Mouse (Mus musculus): ENCODE results near the gene Dbf4.

Dbf4 gene

DNA sequence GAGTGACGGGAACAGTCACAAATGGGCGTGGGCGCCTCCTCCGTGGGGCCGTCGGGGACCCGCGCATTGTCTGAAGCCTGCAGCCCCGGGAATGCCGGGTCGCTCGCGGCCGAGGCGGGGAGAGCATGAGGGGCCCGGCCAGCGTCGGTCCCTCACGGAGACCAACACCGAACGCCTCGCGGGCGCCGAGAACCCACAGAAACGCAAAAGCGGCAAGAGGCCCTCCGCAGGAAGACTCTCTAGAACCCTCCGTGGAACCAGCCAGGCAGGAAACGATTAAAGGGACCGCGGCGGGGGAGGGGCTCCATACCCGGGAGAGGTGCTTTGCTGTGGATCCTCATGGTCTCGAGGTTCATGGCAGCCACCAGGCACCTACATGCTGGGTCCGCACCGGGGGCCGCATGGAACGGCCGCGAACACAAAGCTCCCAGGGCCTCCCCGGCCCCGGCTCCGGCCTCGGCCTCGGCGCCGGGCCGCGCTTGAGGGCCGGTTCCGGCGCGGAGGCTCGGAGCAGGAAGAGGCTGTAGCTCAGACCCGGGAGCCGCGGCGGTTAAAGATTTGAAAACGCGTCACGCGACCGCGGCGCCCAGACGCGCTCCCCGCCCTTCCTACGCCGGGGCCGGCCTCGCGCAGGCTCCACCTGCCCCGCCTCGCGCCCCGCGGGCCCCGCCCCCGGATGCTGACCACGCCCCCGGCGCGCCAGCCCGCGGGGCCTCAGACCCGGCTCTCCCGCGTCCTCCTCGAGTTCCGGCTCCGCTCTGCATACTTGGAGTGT, at the start of gene Dbf4, which contains the start of gene Slc25a40:
Gene Dbf4, minus strand, starts transcription at position 560 of the 775 bp plus-strand sequence.
Gene Slc25a40, plus strand, starts transcription at position 694 of the 775 bp plus-strand sequence.
- DNase-seq = peak; percentile 94

DNA sequence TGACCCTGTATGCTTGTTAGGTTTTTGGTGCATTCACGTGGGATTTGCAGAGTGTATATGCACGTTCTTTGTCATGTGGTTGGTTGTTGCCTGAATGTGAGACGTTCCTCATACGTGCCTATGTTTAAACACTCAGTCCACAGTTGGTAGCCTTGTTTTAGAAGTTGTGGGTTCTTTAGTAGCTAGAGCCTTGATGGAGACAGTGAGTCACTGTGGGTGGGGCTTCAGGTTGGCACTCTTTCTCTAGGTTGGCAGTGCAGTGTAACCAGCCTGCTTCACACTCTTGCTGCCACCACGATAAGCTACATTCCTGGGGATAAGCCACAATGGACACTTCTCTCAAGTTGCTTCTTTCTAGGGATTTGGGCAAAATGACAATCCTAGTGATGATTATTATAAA, 34.0 kb upstream of the Dbf4 start:
- no peak for DNase-seq

DNA sequence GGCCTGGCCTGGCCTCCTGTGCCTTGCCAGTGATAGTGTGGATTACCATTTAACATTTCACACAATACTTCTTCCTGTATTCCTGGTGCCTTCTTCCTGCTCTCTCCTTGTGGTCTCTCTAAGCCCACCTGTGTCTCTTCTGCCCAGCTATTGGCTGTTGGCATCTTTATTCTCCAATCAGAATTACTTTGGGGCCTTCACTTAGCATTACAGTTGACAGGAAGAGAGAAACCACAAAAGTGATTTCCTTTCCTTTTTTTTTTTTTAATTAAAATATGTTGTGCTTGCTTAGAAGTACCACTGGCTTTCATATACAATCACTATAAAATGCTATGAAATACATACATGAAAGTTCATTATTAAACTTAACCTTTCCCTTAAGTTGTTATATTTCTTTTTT, 33.0 kb upstream of the Dbf4 start:
- DNase-seq = no peak

DNA sequence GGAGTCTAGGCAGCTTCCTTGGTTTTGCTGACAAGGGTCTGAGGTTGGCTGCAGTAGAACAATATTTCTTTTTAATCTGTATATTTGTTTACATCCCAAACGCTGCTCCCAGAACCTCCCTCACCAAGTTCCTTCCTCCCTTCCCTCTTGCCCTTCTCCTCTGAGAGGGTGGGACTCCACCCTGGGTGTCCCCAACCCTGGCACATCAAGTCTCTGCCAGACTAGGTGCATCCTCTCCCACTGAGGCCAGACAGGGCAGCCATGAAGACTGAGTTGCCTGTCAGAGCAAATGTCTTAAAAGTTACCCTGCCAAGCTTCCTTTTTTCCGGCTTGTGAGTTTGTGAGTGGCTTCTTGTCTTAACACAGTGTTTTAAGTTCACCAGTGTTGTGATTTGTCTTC, 16.6 kb upstream of the Dbf4 start:
- DNase-seq = no peak

DNA sequence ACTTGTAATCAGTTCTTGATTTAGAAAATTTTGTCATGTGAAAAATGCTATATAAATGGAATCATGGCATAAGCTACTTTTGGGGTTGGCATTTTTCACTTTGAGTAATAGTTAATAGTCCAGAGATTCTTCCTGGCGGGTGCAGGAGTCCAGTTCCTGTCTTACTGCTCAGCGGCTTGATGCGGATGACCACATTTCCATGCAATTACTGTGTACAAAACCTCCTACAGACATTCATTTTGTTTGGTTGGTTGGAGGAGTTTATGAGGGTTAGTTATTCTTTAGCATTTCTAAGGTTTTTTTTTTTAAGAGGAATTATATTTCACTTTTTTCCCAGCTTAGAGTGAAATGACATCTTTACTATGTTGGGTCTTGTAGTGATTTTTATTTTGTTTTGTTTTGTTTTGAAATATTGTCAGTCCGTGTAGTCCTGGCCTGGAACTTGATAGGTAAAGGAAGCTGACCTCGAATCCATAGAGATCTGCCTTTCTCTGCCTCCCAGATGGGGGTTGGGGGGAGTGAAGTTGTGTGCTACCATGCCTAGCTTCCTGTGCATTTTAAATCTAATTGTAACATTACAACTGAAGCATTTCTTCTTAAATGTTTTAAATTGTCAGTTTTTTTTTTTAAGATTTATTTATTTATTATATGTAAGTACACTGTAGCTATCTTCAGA, 15.1 kb upstream of the Dbf4 start:
- no peak for DNase-seq

DNA sequence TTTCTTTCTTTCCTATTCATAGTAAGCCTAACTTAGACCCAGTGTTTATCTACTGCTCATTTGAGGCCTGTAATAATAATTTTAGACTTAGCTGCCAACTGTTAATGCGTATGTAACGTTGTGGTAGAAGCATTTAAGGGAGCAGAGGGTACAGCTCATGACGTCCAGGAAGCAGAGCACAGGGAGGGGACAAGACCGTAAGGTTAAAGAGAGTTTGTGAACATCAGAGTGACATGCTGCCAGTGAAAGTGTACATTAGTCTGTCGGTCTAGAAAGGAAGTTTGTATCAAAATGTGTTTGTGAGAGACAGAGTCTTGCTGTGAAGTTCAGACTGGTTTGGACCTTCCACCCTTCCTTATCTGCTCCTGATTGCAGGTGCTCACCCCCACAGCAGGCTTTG, 3.4 kb upstream of the Dbf4 start:
- DNase-seq = no peak

DNA sequence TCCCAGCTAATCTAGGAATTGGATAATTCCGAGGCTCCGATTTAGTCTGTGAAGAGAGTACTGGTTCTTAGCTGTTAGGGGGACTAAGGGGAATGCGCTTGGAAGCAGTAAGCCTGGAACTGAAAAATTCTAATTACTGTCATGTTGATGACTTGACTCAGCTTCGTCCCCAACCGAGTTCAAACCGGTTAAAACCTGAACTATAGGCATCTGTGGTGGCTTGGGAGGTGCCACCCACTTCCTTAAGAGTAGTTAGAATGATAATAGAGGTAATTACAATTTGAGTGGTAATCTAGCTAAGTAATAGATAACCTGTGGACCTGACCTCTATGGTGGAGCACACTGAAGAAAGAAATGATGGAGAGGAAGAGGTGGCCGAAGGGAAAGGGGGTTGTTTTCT, 1.6 kb upstream of the Dbf4 start:
- peak; percentile 15 for DNase-seq

DNA sequence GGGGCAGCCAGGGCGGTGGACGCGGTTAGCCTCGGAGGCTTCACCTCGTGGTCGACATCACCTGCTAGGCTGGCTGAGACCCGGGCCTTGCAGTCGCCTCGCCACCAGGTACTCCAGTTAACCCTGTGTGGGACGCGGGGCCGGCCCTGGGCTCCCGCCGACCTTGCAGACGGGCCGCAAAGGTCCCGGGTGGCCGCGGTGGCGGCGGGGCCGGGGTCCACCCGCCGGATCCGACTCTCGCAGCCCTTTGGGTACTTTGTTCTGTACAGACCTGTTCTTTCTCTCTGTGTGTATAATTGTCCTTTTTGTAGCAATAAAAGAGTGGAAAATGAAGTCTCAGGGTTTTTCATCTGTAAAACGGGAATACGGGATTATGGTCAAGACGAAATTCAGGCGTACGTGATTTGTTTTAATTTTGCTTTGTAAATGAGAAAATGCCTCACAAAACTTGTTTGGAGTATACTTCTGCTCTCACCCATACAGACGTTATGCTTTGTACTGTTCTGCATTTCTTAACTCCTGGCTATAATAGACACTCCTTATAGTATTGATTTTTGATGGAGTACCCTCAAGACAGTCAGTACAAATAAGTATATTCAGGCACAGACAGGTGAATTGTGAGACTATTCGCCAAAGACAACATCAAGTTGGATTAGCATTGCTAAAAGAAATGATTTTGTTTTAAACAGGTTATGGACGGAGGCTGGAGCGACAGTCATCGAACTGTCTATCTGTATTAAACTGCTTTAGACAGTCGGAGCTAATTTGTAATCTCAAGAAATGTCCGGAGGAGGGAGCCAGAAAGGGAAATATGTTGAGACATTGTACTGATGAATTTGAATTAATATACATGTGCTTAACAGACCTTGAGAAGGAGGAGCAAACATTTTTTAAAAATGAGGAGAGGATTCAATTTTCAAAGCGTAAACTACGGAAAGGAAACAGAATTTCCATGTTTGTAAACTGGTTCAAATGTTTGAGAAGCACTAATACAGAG, 714 bp upstream of the Dbf4 start:
- peak; percentile 51 for DNase-seq

DNA sequence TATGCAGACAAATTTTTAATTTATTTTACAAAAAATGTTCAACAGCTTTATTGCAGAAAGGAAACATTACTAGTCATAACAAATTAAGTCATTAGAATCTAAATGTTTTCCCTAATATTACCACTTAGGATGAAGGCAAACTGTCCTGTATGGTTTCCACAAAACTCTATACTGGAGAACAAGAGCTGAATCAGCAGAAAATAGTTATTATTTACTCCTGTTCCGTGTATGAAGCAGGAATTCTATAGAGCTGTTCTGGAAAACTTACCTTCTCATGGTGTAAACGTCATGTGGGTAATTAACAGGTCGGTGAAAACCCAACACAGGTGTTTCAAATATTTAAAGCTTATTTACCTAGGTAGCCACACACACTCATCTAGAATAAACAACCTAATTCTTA, 1.1 kb downstream of the Dbf4 start:
- DNase-seq = no peak

DNA sequence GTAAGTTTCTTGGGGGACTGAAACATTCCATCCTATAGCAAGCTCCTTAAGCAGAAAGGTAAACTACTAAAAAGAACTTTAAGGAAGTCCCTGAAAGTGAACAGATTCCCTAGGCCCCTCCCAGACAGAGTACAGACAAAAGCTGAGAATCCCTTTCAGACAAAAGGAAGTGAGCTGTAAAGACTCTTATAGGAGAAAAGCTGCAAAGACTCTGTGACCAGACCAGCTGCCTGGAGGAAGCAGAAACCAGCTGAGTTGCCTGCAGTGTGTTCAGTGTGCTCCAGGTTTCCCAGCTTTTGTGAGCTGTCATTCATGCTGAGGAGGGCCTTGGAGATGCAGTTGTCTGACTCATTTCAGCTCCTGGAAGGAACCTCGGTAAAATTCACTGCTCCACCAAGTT, 5.1 kb downstream of the Dbf4 start:
- no peak for DNase-seq

DNA sequence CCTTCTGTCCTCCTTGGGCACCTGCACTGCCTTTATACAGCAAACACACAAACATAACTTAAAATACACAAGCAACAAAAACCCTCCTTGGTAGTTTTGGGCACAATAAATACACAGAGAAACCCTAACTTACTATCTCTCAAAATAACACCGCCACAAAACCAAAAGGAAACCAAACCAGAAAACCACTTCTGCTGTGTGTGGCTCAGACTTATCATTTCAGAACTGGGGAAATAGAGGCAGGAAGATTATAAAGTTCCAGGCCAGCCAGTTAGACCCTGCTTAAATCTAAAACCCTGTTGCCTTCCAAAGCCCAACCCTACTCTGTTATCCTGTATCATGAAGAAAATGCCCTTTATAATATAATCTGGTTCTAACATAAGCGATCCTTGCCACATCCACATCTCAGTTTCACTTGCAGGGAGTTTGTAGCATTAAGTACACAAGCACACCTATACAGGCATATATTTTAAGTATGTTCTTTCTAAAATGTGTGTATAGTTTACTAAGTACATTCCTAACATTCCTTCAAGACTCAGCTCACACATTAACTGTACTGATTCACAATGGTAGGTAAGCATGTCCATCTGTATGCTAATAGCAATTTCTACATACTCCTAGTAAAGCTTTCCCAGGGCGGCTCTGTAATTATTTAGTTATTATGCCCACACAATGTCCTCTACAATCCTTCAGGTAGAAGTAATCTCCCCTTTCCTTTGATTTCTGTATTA, 5.7 kb downstream of the Dbf4 start:
- no peak for DNase-seq

DNA sequence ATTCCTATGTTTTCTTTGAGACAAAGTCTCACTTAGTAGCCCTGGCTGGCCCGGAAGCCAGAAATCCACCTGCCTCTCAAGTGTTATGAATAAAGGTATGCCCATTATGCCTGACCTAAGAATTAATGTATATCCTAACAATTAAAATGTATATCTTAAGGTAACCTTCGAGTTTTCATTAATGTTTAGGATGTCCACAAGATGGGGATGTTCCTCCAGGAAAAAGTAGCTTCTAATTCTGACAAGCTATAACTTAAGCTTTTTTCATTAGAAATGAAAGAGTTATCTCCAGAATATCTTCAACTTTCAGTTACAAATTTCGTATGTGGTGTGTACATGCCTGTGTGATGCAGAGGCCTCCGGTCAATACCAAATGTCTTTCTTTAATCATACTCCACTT, 13.8 kb downstream of the Dbf4 start:
- DNase-seq = no peak

DNA sequence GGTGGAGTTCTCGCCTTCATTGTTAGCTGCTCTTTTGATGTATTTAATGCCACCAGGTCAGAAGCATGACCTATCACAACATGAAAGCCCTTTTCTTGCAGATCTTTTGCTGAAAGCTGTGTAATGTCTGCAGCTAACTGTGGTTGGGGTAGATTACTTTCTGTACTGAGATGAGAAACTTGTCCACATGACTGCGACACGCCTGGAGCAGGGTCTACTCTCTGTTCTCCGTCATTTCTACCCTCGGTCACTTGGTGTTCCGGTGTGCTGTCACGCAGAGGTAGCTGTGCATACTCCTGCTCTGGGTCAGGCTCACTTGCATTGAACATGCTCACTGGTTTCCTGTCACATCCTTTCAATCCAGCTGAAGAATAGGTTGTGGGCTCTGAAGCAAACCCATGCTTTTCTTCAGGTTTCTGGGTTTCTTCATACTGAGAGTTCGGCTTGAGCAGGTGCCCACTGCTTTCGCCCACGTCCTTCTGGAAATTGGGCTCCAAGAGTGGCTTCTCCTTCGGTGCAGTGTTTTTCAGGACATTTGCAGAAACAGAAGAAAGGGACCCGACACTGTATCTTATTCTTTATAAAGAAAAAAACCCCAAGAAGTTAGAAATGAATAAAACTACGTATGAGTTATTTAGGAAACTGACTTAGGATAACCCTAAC, 24.8 kb downstream of the Dbf4 start:
- DNase-seq = no peak

DNA sequence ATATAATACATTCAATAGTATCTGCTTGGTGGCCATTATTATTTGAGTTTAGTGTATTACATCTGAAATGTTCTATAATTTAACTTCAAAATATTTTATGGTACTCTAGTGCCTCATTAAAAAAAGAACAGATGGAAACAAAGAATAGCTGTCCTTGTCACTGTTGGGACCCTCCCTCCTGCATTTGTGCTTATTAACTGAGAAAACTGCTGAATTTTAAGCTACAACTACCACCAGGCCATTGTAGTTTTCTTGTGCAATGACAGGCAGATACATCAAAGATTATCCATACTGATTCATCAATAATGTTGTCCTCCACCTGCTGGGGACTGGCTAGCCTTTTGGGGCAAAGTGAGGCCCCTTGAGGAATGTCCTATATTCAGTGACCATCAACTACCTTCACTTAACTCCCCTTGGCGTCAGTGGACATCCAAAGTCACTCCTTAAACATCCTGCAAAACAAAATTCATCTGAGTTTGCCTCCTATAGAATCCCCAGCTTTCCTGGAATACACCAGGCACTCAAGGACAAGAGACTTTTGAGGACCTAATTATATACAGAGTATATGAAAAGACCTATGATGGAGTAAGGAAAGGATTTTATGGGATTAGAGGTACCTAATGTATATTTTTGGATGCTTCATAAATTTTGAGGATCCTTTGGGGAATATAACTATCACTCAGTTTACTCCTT, 28.5 kb downstream of the Dbf4 start:
- no peak for DNase-seq

DNA sequence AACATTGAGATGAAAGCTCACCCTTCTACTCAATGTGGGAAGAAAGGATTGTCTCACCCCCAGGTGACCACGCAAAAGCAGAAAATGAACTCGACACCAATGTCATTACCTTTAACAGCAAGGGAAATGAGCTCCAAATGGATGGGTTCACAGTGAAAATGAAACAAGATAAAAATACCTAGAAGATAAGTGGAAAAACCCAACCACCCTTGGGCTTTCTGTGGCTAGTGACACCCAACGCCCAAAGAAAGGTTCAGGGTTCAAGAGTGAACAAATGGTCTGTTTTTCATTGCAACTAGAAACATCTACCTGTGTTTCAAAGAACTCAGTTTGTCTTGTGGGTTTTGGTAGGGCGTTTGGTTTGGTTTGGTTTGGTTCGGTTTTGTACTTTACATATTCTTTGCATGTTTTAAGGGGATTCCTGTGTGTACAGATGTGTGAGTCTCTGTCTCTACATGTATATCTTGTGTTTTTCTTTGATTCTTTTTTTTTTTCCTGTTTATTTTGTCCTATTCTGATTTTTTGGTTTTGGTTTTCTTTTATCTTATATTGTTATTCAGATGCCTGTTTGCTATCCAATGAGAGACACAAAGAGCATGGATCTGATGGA, 48.1 kb downstream of the Dbf4 start:
- DNase-seq = no peak

DNA sequence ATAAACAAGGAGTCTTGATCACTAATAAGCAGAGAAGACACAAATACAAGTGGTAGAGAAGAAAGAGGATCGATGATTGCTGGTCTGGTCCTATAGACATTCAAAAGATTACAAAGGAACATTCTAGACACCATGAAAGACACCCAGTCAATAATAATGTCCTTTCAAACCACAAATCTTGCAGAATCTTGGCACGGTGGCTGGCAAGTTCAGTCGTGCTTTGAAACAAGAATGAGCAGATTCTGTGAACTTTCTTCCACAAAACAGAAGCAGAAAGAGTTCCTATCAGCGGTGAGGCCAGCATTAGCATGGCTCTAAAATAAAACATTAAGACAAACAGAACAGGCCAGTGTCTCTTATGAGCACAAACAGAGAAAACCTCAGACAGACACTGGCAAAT, 49.1 kb downstream of the Dbf4 start:
- no peak for DNase-seq

DNA sequence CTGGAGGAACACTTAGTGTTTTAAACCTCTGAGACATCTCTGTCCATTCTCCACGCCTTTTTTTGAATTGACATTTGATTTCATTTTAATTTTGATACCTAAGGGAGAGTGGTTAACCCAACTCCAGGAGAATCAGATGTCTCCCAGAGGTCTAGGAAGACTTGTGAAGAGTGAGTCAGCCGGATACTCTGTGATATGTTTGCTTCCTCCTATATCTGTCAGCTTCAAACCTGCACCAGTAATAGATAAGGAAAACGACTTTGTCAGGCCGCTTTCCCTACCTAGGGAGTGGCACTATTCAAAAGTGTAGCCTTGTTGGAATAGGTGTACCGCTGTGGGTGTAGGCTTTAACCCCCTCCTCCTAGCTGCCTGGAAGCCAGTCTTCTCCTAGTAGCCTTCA, 53.7 kb downstream of the Dbf4 start:
- DNase-seq = no peak

DNA sequence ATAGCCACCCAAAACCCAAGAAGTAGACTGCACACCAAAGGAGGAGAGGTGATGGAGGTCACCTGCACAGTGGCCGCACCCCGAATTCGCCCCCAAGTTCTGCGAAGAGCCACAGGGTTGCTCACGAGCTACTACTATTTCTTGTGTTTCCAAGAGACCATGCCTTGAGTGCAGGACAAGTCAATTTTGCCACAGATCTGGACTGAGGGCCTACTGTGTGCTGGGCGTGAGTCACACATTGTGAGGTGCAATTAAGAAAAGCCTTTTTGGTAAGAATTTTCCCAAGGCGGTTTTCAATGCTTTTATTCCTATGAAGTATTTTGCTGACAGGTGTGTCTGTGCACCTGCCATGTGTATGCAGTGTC, 54.2 kb downstream of the Dbf4 start:
- DNase-seq = no peak

DNA sequence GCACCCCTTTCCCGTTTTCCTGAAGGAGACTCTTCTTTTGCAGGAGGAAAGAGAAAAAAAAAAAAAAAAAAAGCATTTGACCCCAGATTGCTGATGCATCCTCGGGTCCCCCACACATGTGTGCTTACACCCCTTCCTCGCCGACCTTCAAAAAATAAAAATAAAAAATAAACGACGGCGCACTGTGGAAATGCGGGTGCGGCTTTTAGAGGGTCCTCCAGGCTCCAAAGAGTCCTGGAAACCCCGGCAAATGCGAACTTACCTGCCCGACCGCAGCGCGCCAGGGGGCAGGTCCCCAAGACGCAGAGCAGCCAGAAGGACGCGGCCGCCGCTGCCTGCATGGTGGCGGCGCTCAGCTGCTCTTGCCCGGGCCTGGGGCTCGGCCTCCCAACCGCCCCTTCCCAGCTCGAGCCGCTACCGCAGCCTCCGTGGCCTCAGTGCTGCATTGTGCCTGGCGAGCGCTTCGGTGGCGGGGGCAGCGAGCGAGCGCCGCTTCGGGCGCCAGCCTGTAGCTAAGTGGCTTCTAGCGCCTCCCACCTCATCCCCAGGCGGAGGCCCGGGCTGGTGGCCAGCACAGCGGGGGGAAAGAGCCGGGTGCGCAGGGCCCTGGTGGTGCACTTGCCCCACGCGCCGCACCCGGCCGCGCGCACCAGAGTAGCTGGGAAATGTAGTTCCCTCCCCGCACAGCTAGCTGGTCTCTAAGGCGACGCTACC, 54.7 kb downstream of the Dbf4 start, which contains the start of gene Adam22:
Gene Adam22, minus strand, starts transcription at position 547 of the 714 bp plus-strand sequence.
- peak; percentile 94 for DNase-seq
